17 mouse cellular contexts compared by ENCODE assay signal in the genomic region with DNA sequence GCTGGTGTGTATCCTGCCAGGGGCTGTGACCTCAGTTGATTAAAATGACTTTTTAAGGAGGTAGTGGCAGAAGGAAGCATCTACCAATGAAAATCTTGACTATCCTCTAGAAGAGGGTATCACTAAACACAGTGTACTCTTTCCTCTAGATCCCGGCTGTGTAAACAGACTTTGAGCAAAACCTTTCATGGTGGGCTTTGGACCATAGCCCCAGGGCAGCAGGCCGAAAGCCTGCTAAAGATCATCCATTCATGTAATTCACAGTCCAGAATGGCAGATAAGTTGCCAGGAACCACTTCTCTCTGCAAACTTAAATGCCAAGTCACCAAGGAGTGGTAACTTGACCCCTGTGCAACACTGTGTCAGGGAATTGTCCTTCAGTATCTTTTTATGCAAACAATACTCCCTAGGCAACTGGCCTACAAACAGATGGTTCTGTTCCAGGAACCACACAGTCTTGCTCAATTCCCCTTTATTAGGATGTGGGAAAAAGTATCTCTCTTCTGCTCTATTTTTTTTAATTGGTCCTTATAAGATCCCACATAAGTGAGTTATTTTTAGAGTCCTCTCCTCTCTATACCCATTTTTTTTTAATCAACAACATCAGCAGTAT.
DNase-seq lines count a peak whose midpoint lies in the region; ATAC-seq lines count a peak whose summit lies in the region.
"Had no signal": no experiment of that assay in that cellular context is flagged by ENCODE, and none has a peak within 500 bp of the region (broad histone marks: within the 10 kb centered on the region; RNA-seq: fewer than 3 reads in every experiment).

No protein-coding gene starts in this region.

- no peak overlapping the region for H3K27ac ChIP-seq in kidney, embryonic 15.5 days
- no peak overlapping the region for H3K27ac ChIP-seq in hindbrain, embryonic 12.5 days
- H3K27ac ChIP-seq: heart, embryonic 15.5 days; hindbrain, embryonic 13.5 days; intestine, embryonic 15.5 days had no signal

- H3K36me3 ChIP-seq in kidney, embryonic 15.5 days, result no peaks in the 10 kb centered on the region
- H3K36me3 ChIP-seq in hindbrain, embryonic 12.5 days, result no peaks in the 10 kb centered on the region
- H3K36me3 ChIP-seq: heart, embryonic 15.5 days; hindbrain, embryonic 13.5 days; intestine, embryonic 15.5 days had no signal

- DNase-seq in gastrocnemius, adult 18-20 months (ENCODE audit: low spot score), result peak; percentile 43
- DNase-seq in gastrocnemius, postnatal 10 days, result no peak
- no peak for DNase-seq in kidney, postnatal 14 days
- DNase-seq in Muller cell, postnatal 12 days (ENCODE audit: inconsistent ontology term), result peak; percentile 56
- DNase-seq in lung, postnatal 10 days, result peak; percentile 7
- DNase-seq: cerebellum, adult 9-11 months; forebrain, postnatal 0 days; gastrocnemius, postnatal 25 days; kidney, postnatal 4 days; liver, postnatal 0 days had no signal

- H3K27me3 ChIP-seq in kidney, embryonic 15.5 days, result no peaks in the 10 kb centered on the region
- H3K27me3 ChIP-seq in hindbrain, embryonic 12.5 days, result no peaks in the 10 kb centered on the region
- H3K27me3 ChIP-seq: heart, embryonic 15.5 days; hindbrain, embryonic 13.5 days; intestine, embryonic 15.5 days; Patski had no signal

- no peak overlapping the region for H3K4me3 ChIP-seq in kidney, embryonic 15.5 days (replicated peaks)
- no peak overlapping the region for H3K4me3 ChIP-seq in hindbrain, embryonic 12.5 days
- H3K4me3 ChIP-seq: heart, embryonic 15.5 days; hindbrain, embryonic 13.5 days; intestine, embryonic 15.5 days had no signal

- H3K9ac ChIP-seq in kidney, embryonic 15.5 days, result no peak overlapping the region
- no peak overlapping the region for H3K9ac ChIP-seq in hindbrain, embryonic 12.5 days
- H3K9ac ChIP-seq: forebrain, postnatal 0 days; heart, embryonic 15.5 days; hindbrain, embryonic 13.5 days; intestine, embryonic 15.5 days; liver, postnatal 0 days had no signal

- ATAC-seq in kidney, embryonic 15.5 days (replicated peaks; ENCODE audit: low FRiP score), result peak; percentile 82
- ATAC-seq in hindbrain, embryonic 12.5 days (ENCODE audit: low FRiP score), result no peak
- ATAC-seq: activated CD4-positive, CD25-positive, alpha-beta regulatory T cell, adult 4 months; forebrain, postnatal 0 days; intestine, embryonic 15.5 days; liver, postnatal 0 days; Patski had no signal

- no peak overlapping the region for H3K4me2 ChIP-seq in kidney, embryonic 15.5 days
- H3K4me2 ChIP-seq in hindbrain, embryonic 12.5 days (replicated peaks), result no peak overlapping the region
- H3K4me2 ChIP-seq: heart, embryonic 15.5 days; hindbrain, embryonic 13.5 days; intestine, embryonic 15.5 days had no signal

- no peaks in the 10 kb centered on the region for H3K9me3 ChIP-seq in kidney, embryonic 15.5 days (replicated peaks)
- no peaks in the 10 kb centered on the region for H3K9me3 ChIP-seq in hindbrain, embryonic 12.5 days (replicated peaks)
- H3K9me3 ChIP-seq: heart, embryonic 15.5 days; hindbrain, embryonic 13.5 days; intestine, embryonic 15.5 days had no signal

- no peaks in the 10 kb centered on the region for H3K4me1 ChIP-seq in kidney, embryonic 15.5 days
- no peaks in the 10 kb centered on the region for H3K4me1 ChIP-seq in hindbrain, embryonic 12.5 days
- H3K4me1 ChIP-seq: heart, embryonic 15.5 days; hindbrain, embryonic 13.5 days; intestine, embryonic 15.5 days had no signal

- 27% methylated on average over 2 of the region's 2 CpGs for WGBS in kidney, embryonic 15.5 days
- WGBS in hindbrain, embryonic 12.5 days, result 69% methylated on average over 2 of the region's 2 CpGs

Comparison
In these comparisons a context has a peak if more than half of its experiments do, and no peak if none do; other contexts are left out.
1. DNase-seq: peak in gastrocnemius, adult 18-20 months (single experiment), Muller cell, postnatal 12 days (single experiment) and lung, postnatal 10 days (single experiment); none in gastrocnemius, postnatal 10 days (single experiment) and kidney, postnatal 14 days (single experiment).